Mouse (Mus musculus) olfactory bulb, adult 2 months (tissue): ENCODE data around the gene Zfp704.

Experiments
- CTCF ChIP-seq: fragments of 200-500 bp; IDR thresholded peaks from 2 replicates; pipeline ENCODE4 v1.5.1; 2012; ENCODE audit warnings: low read depth, mild to moderate bottlenecking, low read length, moderate library complexity; ENCODE audit not compliant: insufficient read depth
- POLR2A ChIP-seq: fragments of 200-500 bp; IDR thresholded peaks from 2 replicates; pipeline ENCODE4 v1.6.1; 2012; ENCODE audit warnings: mild to moderate bottlenecking, low read depth, low read length, moderate library complexity; ENCODE audit not compliant: insufficient read depth

DNA sequence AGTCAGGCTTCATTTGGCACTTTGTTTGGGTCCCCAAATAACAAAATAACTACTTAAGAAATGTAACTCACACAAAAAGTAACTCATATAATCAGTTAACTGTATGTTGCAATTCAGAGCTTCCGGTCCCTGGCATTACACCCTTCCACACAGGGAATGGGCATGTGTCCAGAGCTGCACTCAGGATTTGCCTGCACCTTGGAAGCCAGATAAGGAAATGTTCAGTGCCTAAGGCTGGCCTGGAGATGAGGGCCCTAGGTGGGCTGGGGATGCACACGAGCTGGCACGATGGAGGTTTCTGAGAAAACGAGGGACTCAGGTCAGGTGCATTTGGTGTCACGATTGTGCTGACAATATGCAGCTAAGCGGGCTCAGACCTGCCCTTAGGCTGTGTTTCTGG, 173.6 kb downstream of the Zfp704 start:
- TF ChIP-seq POLR2A, result no peak
- no peak for TF ChIP-seq CTCF
